Mouse (Mus musculus) lung, postnatal 0 days (tissue): ENCODE data around the gene Folr1. TPM values are rescaled to one million over a fixed set of nuclear protein-coding genes. Genes with fewer than 3 reads are reported as not detected.
A peak's percentile ranks its signal among the peaks of the same experiment; 100 is the strongest.

Source experiments
- ATAC-seq: fragments of 200-750 bp; cut with Nextera tagmentation; 2 replicates; pipeline ENCODE4 v1.8.0; 2017; ENCODE audit warnings: moderate library complexity
- DNase-seq: peaks from one replicate; pipeline ENCODE4 v3.0.0-alpha.2; 2016; ENCODE audit warnings: low spot score
- H3K27ac ChIP-seq: fragments of 300-500 bp; sonication (generic); 2 replicates; pipeline ENCODE4 v1.5.1; 2014; ENCODE audit warnings: antibody characterized with exemption, mild to moderate bottlenecking, low read length, mixed read lengths
- H3K27me3 ChIP-seq: fragments of 300-500 bp; sonication (generic); replicated peaks from 2 replicates; pipeline ENCODE4 v1.6.1; 2014; ENCODE audit warnings: low read length, mixed read lengths; ENCODE audit not compliant: insufficient read depth
- H3K36me3 ChIP-seq: fragments of 300-500 bp; sonication (generic); 2 replicates; pipeline ENCODE4 v1.6.1; 2014; ENCODE audit warnings: low read length, mixed read lengths; ENCODE audit not compliant: insufficient read depth
- H3K4me1 ChIP-seq: fragments of 300-500 bp; sonication (generic); 2 replicates; pipeline ENCODE4 v1.6.1; 2014; ENCODE audit warnings: antibody characterized with exemption, low read depth, low read length, mixed read lengths; ENCODE audit not compliant: insufficient read depth
- H3K4me2 ChIP-seq: fragments of 300-500 bp; sonication (generic); replicated peaks from 2 replicates; pipeline ENCODE4 v1.6.1; 2014; ENCODE audit warnings: low read depth, mild to moderate bottlenecking, low read length, moderate library complexity, mixed read lengths
- H3K4me3 ChIP-seq: fragments of 300-500 bp; sonication (generic); 2 replicates; pipeline ENCODE4 v1.5.1; 2014; ENCODE audit warnings: low read depth, low read length
- H3K9ac ChIP-seq: fragments of 300-500 bp; sonication (generic); replicated peaks from 2 replicates; pipeline ENCODE4 v1.6.1; 2014; ENCODE audit warnings: low read depth, mild to moderate bottlenecking
- H3K9me3 ChIP-seq: fragments of 300-500 bp; sonication (generic); 2 replicates; pipeline ENCODE4 v1.6.1; 2016; ENCODE audit warnings: low read length, mixed read lengths
- CTCF ChIP-seq: IDR thresholded peaks from 2 replicates; pipeline ENCODE4 v1.5.1; 2016; ENCODE audit warnings: antibody characterized with exemption, mild to moderate bottlenecking
- EP300 ChIP-seq: IDR thresholded peaks from 2 replicates; pipeline ENCODE4 v1.6.1; 2016; ENCODE audit warnings: antibody characterized with exemption, mild to moderate bottlenecking, control low read depth
- WGBS: fragments of 180-500 bp; shearing (Covaris S2); extraction: QIAGEN DNeasy Blood & Tissue Kit; methylation state at CpG from one replicate; pipeline ENCODE4 v1.1.7; 2014; 5-methylcytosine and 5-hydroxymethylcytosine counted together
- polyA plus RNA-seq: library from polyadenylated mRNA; unstranded; fragments of >200 nt; fragmentation: Nextera tagmentation; extraction: Ambion mirVana; gene quantifications from 2 replicates; pipeline ENCODE4 v1.2.1, GENCODE M21; 2015

The Folr1 gene
- 0.95 and 2.4 TPM in 2 replicates for polyA plus RNA-seq

GRCm38 (mm10) chr7:101870629-101871028, at the start of gene Folr1:
Folr1 (minus strand) TSS chr7:101870788.
- WGBS = 68% methylated on average over 2 of the region's 2 CpGs
- Histone ChIP-seq H3K4me3 (no peak within 1 kb of the TSS), H3K27ac (no peak within 1 kb of the TSS), H3K4me1 (no peaks in the 10 kb centered on the region), H3K27me3 (no peaks in the 10 kb centered on the region), H3K36me3 (no peaks in the 10 kb centered on the region), H3K9me3 (no peaks in the 10 kb centered on the region), H3K9ac (no peak within 1 kb of the TSS), H3K4me2 (no peak within 1 kb of the TSS)
- DNase-seq (no peak), ATAC-seq (no peak)
- no peak for TF ChIP-seq EP300
- TF ChIP-seq CTCF = no peak

GRCm38 (mm10) chr7:101918071-101918470, 47.5 kb upstream of the Folr1 start:
- H3K9me3 ChIP-seq = no peaks in the 10 kb centered on the region
- no peak overlapping the region for H3K4me3 ChIP-seq
- DNase-seq (peak; percentile 65), ATAC-seq (peak; percentile 80)
- WGBS = 11% methylated on average over 1 of the region's 1 CpGs
- H3K4me1 ChIP-seq = no peaks in the 10 kb centered on the region
- H3K4me2 ChIP-seq = no peak overlapping the region
- TF ChIP-seq CTCF = peak; percentile 94
- no peak for TF ChIP-seq EP300
- no peak overlapping the region for H3K27ac ChIP-seq
- H3K36me3 ChIP-seq = 0 out of 2 replicates have a peak, but pooled peaks cover 4% of the 10 kb centered on the region
- no peak overlapping the region for H3K9ac ChIP-seq
- no peaks in the 10 kb centered on the region for H3K27me3 ChIP-seq

GRCm38 (mm10) chr7:101911982-101912381, 41.4 kb upstream of the Folr1 start:
- peaks cover 21% of the 10 kb centered on the region; the same call in 1 of the 2 replicates for H3K36me3 ChIP-seq

GRCm38 (mm10) chr7:101910138-101910537, 39.5 kb upstream of the Folr1 start:
- peaks cover 21% of the 10 kb centered on the region; the same call in 1 of the 2 replicates for H3K36me3 ChIP-seq
- no peaks in the 10 kb centered on the region for H3K27me3 ChIP-seq
- H3K9me3 ChIP-seq = no peaks in the 10 kb centered on the region
- H3K4me1 ChIP-seq = peaks cover 6% of the 10 kb centered on the region; the same call in 1 of the 2 replicates
- no peak for ATAC-seq
- no peak overlapping the region for H3K4me3 ChIP-seq
- WGBS = 82% methylated on average over 4 of the region's 4 CpGs
- H3K9ac ChIP-seq = no peak overlapping the region
- no peak overlapping the region for H3K27ac ChIP-seq
- DNase-seq = no peak
- TF ChIP-seq EP300 (no peak), CTCF (no peak)
- H3K4me2 ChIP-seq = no peak overlapping the region

More at GRCm38 (mm10) chr7:101911982-101912381, 41.4 kb upstream of the Folr1 start:
- WGBS = 61% methylated on average over 3 of the region's 3 CpGs
- Histone ChIP-seq H3K27ac (no peak overlapping the region), H3K4me2 (no peak overlapping the region), H3K9ac (no peak overlapping the region), H3K9me3 (no peaks in the 10 kb centered on the region), H3K4me3 (no peak overlapping the region), H3K4me1 (no peaks in the 10 kb centered on the region; the same call in 1 of the 2 replicates), H3K27me3 (no peaks in the 10 kb centered on the region)
- DNase-seq (no peak), ATAC-seq (no peak)
- no peak for TF ChIP-seq EP300
- peak; percentile 41 for TF ChIP-seq CTCF

GRCm38 (mm10) chr7:101908367-101908766, 37.8 kb upstream of the Folr1 start:
- no peak overlapping the region for H3K4me2 ChIP-seq
- 61% methylated on average over 4 of the region's 4 CpGs for WGBS
- H3K4me3 ChIP-seq = no peak overlapping the region
- H3K36me3 ChIP-seq = peaks cover 20% of the 10 kb centered on the region; the same call in 1 of the 2 replicates
- 0 out of 2 replicates have a peak overlapping the region, but pooled peaks have one; percentile 4 for H3K9ac ChIP-seq
- ATAC-seq (no peak), DNase-seq (peak; percentile 46)
- H3K27me3 ChIP-seq = no peaks in the 10 kb centered on the region
- TF ChIP-seq CTCF (peak; percentile 45), EP300 (no peak)
- H3K9me3 ChIP-seq = no peaks in the 10 kb centered on the region
- H3K4me1 ChIP-seq = peaks cover 6% of the 10 kb centered on the region; the same call in 1 of the 2 replicates
- no peak overlapping the region for H3K27ac ChIP-seq

GRCm38 (mm10) chr7:101906696-101907095, 36.1 kb upstream of the Folr1 start:
- no peak for DNase-seq
- Histone ChIP-seq H3K4me3 (peak overlapping the region; percentile 79), H3K36me3 (peaks cover 6% of the 10 kb centered on the region; the same call in 1 of the 2 replicates), H3K9me3 (no peaks in the 10 kb centered on the region), H3K4me1 (peaks cover 6% of the 10 kb centered on the region; the same call in 1 of the 2 replicates), H3K4me2 (peak overlapping the region; percentile 59), H3K27me3 (no peaks in the 10 kb centered on the region), H3K9ac (peak overlapping the region; percentile 90), H3K27ac (peak overlapping the region; percentile 98)
- ATAC-seq = no peak
- TF ChIP-seq CTCF (no peak), EP300 (no peak)
- WGBS = 46% methylated on average over 8 of the region's 8 CpGs
